Mouse (Mus musculus): ENCODE measurements around the gene Fancd2os. TPM values are rescaled to one million over a fixed set of nuclear protein-coding genes. Genes with fewer than 3 reads are reported as not detected.
A peak's percentile ranks its signal among the peaks of the same experiment; 100 is the strongest.

The Fancd2os gene
- polyA plus RNA-seq, 1 experiment from 2014 or later: 0.17 TPM

GRCm38 (mm10) chr6:113605224-113605545, 4.7 kb upstream of the Fancd2os start:
- H3K4me2 ChIP-seq: peak overlapping the region; percentile 91
- H3K36me3 ChIP-seq (ENCODE audit: insufficient read depth): peaks cover 5% of the 10 kb centered on the region
- WGBS: 2% methylated on average over 10 of the region's 10 CpGs
- peak overlapping the region; percentile 91 for H3K9ac ChIP-seq
- H3K27ac ChIP-seq (ENCODE audit: low read depth): no peak overlapping the region
- H3K9me3 ChIP-seq (ENCODE audit: low read depth, low read length): no peaks in the 10 kb centered on the region
- no peaks in the 10 kb centered on the region for H3K27me3 ChIP-seq (ENCODE audit: insufficient read depth, low read length)
- ATAC-seq (ENCODE audit: insufficient read depth): 0 out of 2 replicates have a peak, but pooled peaks have one; percentile 1
- TF ChIP-seq CTCF (IDR thresholded peaks at IDR 0.05; ENCODE audit: low read depth): no peak
- DNase-seq: no peak
- H3K4me3 ChIP-seq (ENCODE audit: low read depth, low read length): peak overlapping the region; percentile 94
- no peaks in the 10 kb centered on the region; the same call in 1 of the 2 replicates for H3K4me1 ChIP-seq (ENCODE audit: insufficient read depth)

DNA sequence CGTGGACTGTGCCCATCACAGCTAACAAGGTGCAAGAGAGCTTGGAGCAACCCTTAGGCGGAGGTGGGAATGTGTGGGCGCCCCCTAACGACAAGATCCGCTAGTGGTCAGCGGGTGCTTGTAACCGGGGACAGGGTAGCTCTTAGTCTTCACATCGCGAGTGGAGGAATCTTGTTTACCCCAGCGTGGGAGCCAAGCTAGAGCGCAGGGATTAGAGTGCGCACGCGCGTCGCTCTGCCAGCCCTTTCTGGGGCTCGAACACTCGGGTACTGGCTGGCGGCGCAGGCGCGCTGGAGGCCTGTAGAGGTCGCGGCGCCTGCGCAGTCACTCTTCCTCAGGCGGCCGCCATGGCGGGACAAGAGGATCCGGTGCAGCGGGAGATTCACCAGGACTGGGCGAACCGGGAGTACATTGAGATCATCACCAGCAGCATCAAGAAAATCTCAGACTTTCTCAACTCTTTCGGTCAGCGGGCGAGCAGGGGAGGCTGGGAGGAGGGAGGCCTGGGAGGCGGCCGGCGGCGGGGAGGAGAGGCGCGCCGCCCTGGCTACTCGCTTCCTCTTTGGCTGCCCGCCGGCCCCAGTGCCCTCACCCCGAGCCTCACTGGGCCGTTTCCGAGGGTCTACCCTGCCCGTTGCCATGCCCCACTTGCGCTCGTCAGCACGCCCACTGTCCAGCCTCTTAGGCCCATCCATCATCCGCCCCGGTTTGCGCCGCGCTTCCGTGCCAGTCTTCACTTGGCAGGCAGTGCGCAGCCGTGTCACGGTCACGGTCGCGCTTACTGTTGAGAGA, 4.1 kb upstream of the Fancd2os start, which contains the start of gene Brk1:
Gene Brk1 (plus strand): TSS at position 341 of the 792 bp plus-strand sequence.
- under 1% methylated on average over 65 of the region's 65 CpGs for WGBS

DNA sequence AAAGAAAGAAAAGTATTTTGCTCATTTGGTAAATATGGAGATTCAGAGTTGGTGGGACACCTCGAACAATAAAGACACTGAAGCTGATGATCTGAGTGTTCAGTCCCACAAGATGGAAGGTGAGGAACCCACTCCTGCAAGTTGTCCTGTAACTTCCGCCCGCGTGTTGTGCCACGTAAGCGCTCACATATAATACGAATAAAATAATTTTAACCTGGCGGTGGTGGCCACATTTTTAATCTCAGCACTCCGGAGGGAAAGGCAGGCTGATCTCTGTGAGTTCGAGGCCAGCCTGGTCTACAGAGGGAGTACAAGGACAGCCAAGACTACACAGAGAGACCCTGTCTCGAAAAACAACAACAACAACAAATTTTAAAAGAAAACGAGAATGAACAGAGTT, 3.5 kb upstream of the Fancd2os start:
- ATAC-seq (ENCODE audit: insufficient read depth) (no peak; the same call in 1 of the 2 replicates), DNase-seq (peak; percentile 33)
- Histone ChIP-seq H3K4me3 (ENCODE audit: low read depth, low read length) (peak overlapping the region; percentile 94), H3K4me2 (peak overlapping the region; percentile 91), H3K36me3 (ENCODE audit: insufficient read depth) (peaks cover 4% of the 10 kb centered on the region; the same call in 1 of the 2 replicates), H3K27me3 (ENCODE audit: insufficient read depth, low read length) (no peaks in the 10 kb centered on the region), H3K27ac (ENCODE audit: low read depth) (peak overlapping the region; percentile 87; the same call in 1 of the 2 replicates), H3K9me3 (ENCODE audit: low read depth, low read length) (no peaks in the 10 kb centered on the region), H3K9ac (peak overlapping the region; percentile 91), H3K4me1 (ENCODE audit: insufficient read depth) (no peaks in the 10 kb centered on the region; the same call in 1 of the 2 replicates)
- TF ChIP-seq CTCF (IDR thresholded peaks at IDR 0.05; ENCODE audit: low read depth): no peak
- WGBS: 49% methylated on average over 12 of the region's 12 CpGs

More for the DNA sequence above, 4.1 kb upstream of the Fancd2os start, which contains the start of gene Brk1:
- H3K4me3 ChIP-seq (ENCODE audit: low read depth, low read length): peak within 1 kb of the TSS; percentile 94
- H3K27me3 ChIP-seq (ENCODE audit: insufficient read depth, low read length): no peaks in the 10 kb centered on the region
- DNase-seq: peak; percentile 95
- no peaks in the 10 kb centered on the region; the same call in 1 of the 2 replicates for H3K4me1 ChIP-seq (ENCODE audit: insufficient read depth)
- H3K9me3 ChIP-seq (ENCODE audit: low read depth, low read length): no peaks in the 10 kb centered on the region
- peak within 1 kb of the TSS; percentile 91 for H3K4me2 ChIP-seq
- peak; percentile 94 for ATAC-seq (ENCODE audit: insufficient read depth)
- H3K9ac ChIP-seq: peak within 1 kb of the TSS; percentile 91
- TF ChIP-seq CTCF (IDR thresholded peaks at IDR 0.05; ENCODE audit: low read depth): peak; percentile 63; the same call in 1 of the 2 replicates
- H3K27ac ChIP-seq (ENCODE audit: low read depth): peak within 1 kb of the TSS; percentile 87
- peaks cover 4% of the 10 kb centered on the region; the same call in 1 of the 2 replicates for H3K36me3 ChIP-seq (ENCODE audit: insufficient read depth)

GRCm38 (mm10) chr6:113602821-113603220, 2.3 kb upstream of the Fancd2os start:
- Histone ChIP-seq H3K9me3 (ENCODE audit: low read depth, low read length) (no peaks in the 10 kb centered on the region), H3K36me3 (ENCODE audit: insufficient read depth) (peaks cover 8% of the 10 kb centered on the region; the same call in 1 of the 2 replicates), H3K27me3 (ENCODE audit: insufficient read depth, low read length) (no peaks in the 10 kb centered on the region), H3K9ac (no peak overlapping the region), H3K4me3 (ENCODE audit: low read depth, low read length) (no peak overlapping the region), H3K4me2 (no peak overlapping the region), H3K27ac (ENCODE audit: low read depth) (no peak overlapping the region), H3K4me1 (ENCODE audit: insufficient read depth) (no peaks in the 10 kb centered on the region; the same call in 1 of the 2 replicates)
- no peak for DNase-seq
- 84% methylated on average over 6 of the region's 6 CpGs for WGBS
- TF ChIP-seq CTCF (IDR thresholded peaks at IDR 0.05; ENCODE audit: low read depth): no peak
- no peak for ATAC-seq (ENCODE audit: insufficient read depth)

- Histone ChIP-seq H3K9ac (no peak overlapping the region), H3K4me3 (ENCODE audit: low read depth, low read length) (no peak overlapping the region), H3K36me3 (ENCODE audit: insufficient read depth) (0 out of 2 replicates have a peak, but pooled peaks cover 4% of the 10 kb centered on the region), H3K4me1 (ENCODE audit: insufficient read depth) (no peaks in the 10 kb centered on the region), H3K4me2 (no peak overlapping the region), H3K9me3 (ENCODE audit: low read depth, low read length) (no peaks in the 10 kb centered on the region), H3K27me3 (ENCODE audit: insufficient read depth, low read length) (no peaks in the 10 kb centered on the region), H3K27ac (ENCODE audit: low read depth) (no peak overlapping the region)
- no peak for ATAC-seq (ENCODE audit: insufficient read depth)
- DNase-seq: no peak
- TF ChIP-seq CTCF (IDR thresholded peaks at IDR 0.05; ENCODE audit: low read depth): no peak
- WGBS: 64% methylated on average over 5 of the region's 5 CpGs
Measured at GRCm38 (mm10) chr6:113599833-113600232, 682 bp downstream of the Fancd2os start.

GRCm38 (mm10) chr6:113597945-113598344, 2.6 kb downstream of the Fancd2os start:
- DNase-seq (no peak), ATAC-seq (ENCODE audit: insufficient read depth) (no peak)
- no peak overlapping the region for H3K9ac ChIP-seq
- no peak overlapping the region for H3K4me3 ChIP-seq (ENCODE audit: low read depth, low read length)
- H3K36me3 ChIP-seq (ENCODE audit: insufficient read depth): 0 out of 2 replicates have a peak, but pooled peaks cover 4% of the 10 kb centered on the region
- no peaks in the 10 kb centered on the region for H3K9me3 ChIP-seq (ENCODE audit: low read depth, low read length)
- WGBS: 90% methylated on average over 4 of the region's 4 CpGs
- no peak overlapping the region for H3K4me2 ChIP-seq
- no peaks in the 10 kb centered on the region for H3K4me1 ChIP-seq (ENCODE audit: insufficient read depth)
- no peak for TF ChIP-seq CTCF (IDR thresholded peaks at IDR 0.05; ENCODE audit: low read depth)
- no peaks in the 10 kb centered on the region for H3K27me3 ChIP-seq (ENCODE audit: insufficient read depth, low read length)
- no peak overlapping the region for H3K27ac ChIP-seq (ENCODE audit: low read depth)

DNA sequence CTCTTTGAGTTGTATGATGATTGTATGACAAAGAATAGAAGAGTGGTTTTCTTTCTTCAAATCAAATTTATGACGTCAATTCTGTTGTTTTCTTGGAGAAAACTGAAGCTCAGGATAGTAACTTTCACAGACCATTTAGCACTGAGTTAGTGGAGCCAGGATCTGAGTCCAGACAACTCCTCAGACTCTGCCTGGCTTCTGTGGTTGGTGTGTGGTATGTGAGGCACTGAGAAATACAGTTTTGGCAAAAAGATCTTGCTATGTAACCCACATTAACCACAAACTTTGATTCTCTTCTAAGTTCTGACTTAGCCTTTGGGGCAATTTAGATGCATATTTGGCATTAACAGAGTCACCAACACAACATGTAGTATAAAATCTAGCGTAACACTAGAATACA, 7.9 kb downstream of the Fancd2os start:
- WGBS: 91% methylated on average over 2 of the region's 2 CpGs
- DNase-seq: no peak

More for the DNA sequence above, 7.9 kb downstream of the Fancd2os start:
- no peak for ATAC-seq (ENCODE audit: insufficient read depth)
- no peak for TF ChIP-seq CTCF (IDR thresholded peaks at IDR 0.05; ENCODE audit: low read depth)
- no peaks in the 10 kb centered on the region for H3K9me3 ChIP-seq (ENCODE audit: low read depth, low read length)
- no peak overlapping the region for H3K4me2 ChIP-seq
- H3K27me3 ChIP-seq (ENCODE audit: insufficient read depth, low read length): no peaks in the 10 kb centered on the region
- H3K4me1 ChIP-seq (ENCODE audit: insufficient read depth): no peaks in the 10 kb centered on the region
- peaks cover 10% of the 10 kb centered on the region; the same call in 1 of the 2 replicates for H3K36me3 ChIP-seq (ENCODE audit: insufficient read depth)
- H3K9ac ChIP-seq: no peak overlapping the region
- no peak overlapping the region for H3K4me3 ChIP-seq (ENCODE audit: low read depth, low read length)
- H3K27ac ChIP-seq (ENCODE audit: low read depth): no peak overlapping the region

Measured in lung, embryonic 14.5 days (tissue).